ENCODE assay signal across 27 mouse cellular contexts in genomic region chr9:45963577-45963976, GRCm38 (mm10). TPM values are rescaled to one million over a fixed set of nuclear protein-coding genes. Genes with fewer than 3 reads are reported as not detected.
"Had no signal": no experiment of that assay in that cellular context is flagged by ENCODE, and none has a peak within 500 bp of the region (broad histone marks: within the 10 kb centered on the region; RNA-seq: fewer than 3 reads in every experiment).

No protein-coding gene starts in this region.

- H3K27me3 ChIP-seq: hindbrain, embryonic 12.5 days; kidney, embryonic 15.5 days; limb, embryonic 13.5 days; limb, embryonic 15.5 days had no signal

- DNase-seq: gastrocnemius, postnatal 14 days; gastrocnemius, postnatal 36 days; heart, adult 11 months; heart, adult 2 months; heart, postnatal 14 days; heart, postnatal 36 days; kidney, adult 11 months; kidney, adult 2 months; kidney, adult 9 months; kidney, postnatal 14 days; kidney, postnatal 36 days; layer of hippocampus, adult 9-11 months; layer of hippocampus, postnatal 36 days; left cerebral cortex, postnatal 4 days; lung, adult 18-20 months had no signal

- H3K4me3 ChIP-seq: heart, adult 2 months; hindbrain, embryonic 12.5 days; kidney, embryonic 15.5 days; limb, embryonic 13.5 days; limb, embryonic 15.5 days had no signal

- H3K4me2 ChIP-seq: heart, embryonic 11.5 days; hindbrain, embryonic 12.5 days; hindbrain, embryonic 14.5 days; kidney, embryonic 15.5 days; limb, embryonic 13.5 days; limb, embryonic 15.5 days; liver, embryonic 11.5 days had no signal

- H3K27ac ChIP-seq: heart, adult 2 months; hindbrain, embryonic 12.5 days; hindbrain, embryonic 14.5 days; kidney, embryonic 15.5 days; kidney, postnatal 0 days; limb, embryonic 13.5 days; limb, embryonic 15.5 days; liver, embryonic 14.5 days had no signal

- H3K9ac ChIP-seq: hindbrain, embryonic 12.5 days; hindbrain, embryonic 14.5 days; kidney, embryonic 15.5 days; limb, embryonic 13.5 days; limb, embryonic 15.5 days; liver, embryonic 14.5 days had no signal

- ATAC-seq: hindbrain, embryonic 16.5 days; inflammation-experienced regulatory T-cells, adult 6 months had no signal

- H3K4me1 ChIP-seq: kidney, embryonic 15.5 days had no signal

- H3K9me3 ChIP-seq: hindbrain, embryonic 12.5 days; kidney, embryonic 15.5 days; limb, embryonic 13.5 days; limb, embryonic 15.5 days had no signal

RNA-seq across cellular contexts. Expression of gene Tagln, which starts 27.7 kb away (rescaled TPM):
- total RNA-seq: hematopoietic stem cell, adult 5-6 weeks had no signal
